Mouse (Mus musculus) G1E-ER4 (cell line): ENCODE data around the gene Gata2. TPM values are rescaled to one million over a fixed set of nuclear protein-coding genes. Genes with fewer than 3 reads are reported as not detected.

Experiments
- GATA1 ChIP-seq: IDR thresholded peaks from one replicate; pipeline ENCODE4 v1.8.0; 2012; ENCODE audit warnings: low read length, inconsistent platforms
- polyA plus RNA-seq: library from polyadenylated mRNA; stranded (reverse); fragments of >175 nt; gene quantifications from 2 replicates; pipeline ENCODE4 v1.2.3, GENCODE M21; 2012

Gene Gata2
- polyA plus RNA-seq, 1 experiment, result 2,306 TPM

GRCm38 (mm10) chr6:88201926-88202700 is 8.4 kb downstream of the Gata2 start:
- no peak for TF ChIP-seq GATA1

GRCm38 (mm10) chr6:88202921-88203690 is 9.4 kb downstream of the Gata2 start:
- peak; percentile 90 for TF ChIP-seq GATA1

- TF ChIP-seq GATA1, result no peak
Observed at GRCm38 (mm10) chr6:88203791-88204405, 10.2 kb downstream of the Gata2 start.

GRCm38 (mm10) chr6:88204531-88205385 is 11.1 kb downstream of the Gata2 start:
- TF ChIP-seq GATA1, result no peak

- TF ChIP-seq GATA1, result no peak
Observed at GRCm38 (mm10) chr6:88205386-88205700, 11.7 kb downstream of the Gata2 start.

- no peak for TF ChIP-seq GATA1
Observed at GRCm38 (mm10) chr6:88205937-88206336, 12.2 kb downstream of the Gata2 start.

- TF ChIP-seq GATA1, result no peak
Observed at GRCm38 (mm10) chr6:88206566-88206965, 12.9 kb downstream of the Gata2 start.

GRCm38 (mm10) chr6:88207403-88208033 is 13.8 kb downstream of the Gata2 start:
- no peak for TF ChIP-seq GATA1

- no peak for TF ChIP-seq GATA1
Observed at GRCm38 (mm10) chr6:88208321-88208720, 14.6 kb downstream of the Gata2 start.

- TF ChIP-seq GATA1, result no peak
Observed at GRCm38 (mm10) chr6:88209453-88209852, 15.8 kb downstream of the Gata2 start.

- TF ChIP-seq GATA1, result no peak
Observed at GRCm38 (mm10) chr6:88210182-88210581, 16.5 kb downstream of the Gata2 start.

GRCm38 (mm10) chr6:88215797-88216196 is 22.1 kb downstream of the Gata2 start:
- TF ChIP-seq GATA1, result no peak

GRCm38 (mm10) chr6:88216199-88216598 is 22.5 kb downstream of the Gata2 start:
- no peak for TF ChIP-seq GATA1

- no peak for TF ChIP-seq GATA1
Observed at GRCm38 (mm10) chr6:88219094-88219493, 25.4 kb downstream of the Gata2 start.

GRCm38 (mm10) chr6:88221968-88222367 is 28.3 kb downstream of the Gata2 start, which contains the start of gene Dnajb8:
Dnajb8 (plus strand) TSS chr6:88222268.
- no peak for TF ChIP-seq GATA1
